Mouse (Mus musculus) hindbrain, embryonic 16.5 days (tissue): Measurements from ENCODE around the gene Ccdc152. TPM values are rescaled to one million over a fixed set of nuclear protein-coding genes. Genes with fewer than 3 reads are reported as not detected.

ENCODE experiments used
- ATAC-seq: fragments of 200-750 bp; cut with Nextera tagmentation; 2 replicates; pipeline ENCODE4 v1.8.0; 2017; ENCODE audit warnings: moderate TSS enrichment, moderate library complexity
- H3K27ac ChIP-seq: fragments of 300-500 bp; sonication (generic); 2 replicates; pipeline ENCODE4 v1.5.1; 2014; ENCODE audit warnings: low read depth, mild to moderate bottlenecking, control low read depth, low read length, moderate library complexity
- H3K27me3 ChIP-seq: fragments of 300-500 bp; sonication (generic); replicated peaks from 2 replicates; pipeline ENCODE4 v1.6.1; 2014; ENCODE audit warnings: low read length; ENCODE audit not compliant: control insufficient read depth, insufficient read depth
- H3K36me3 ChIP-seq: fragments of 300-500 bp; sonication (generic); 2 replicates; pipeline ENCODE4 v1.6.1; 2014; ENCODE audit warnings: mild to moderate bottlenecking, low read length, moderate library complexity, mixed read lengths; ENCODE audit not compliant: control insufficient read depth, insufficient read depth
- H3K4me1 ChIP-seq: fragments of 300-500 bp; sonication (generic); 2 replicates; pipeline ENCODE4 v1.6.1; 2014; ENCODE audit warnings: low read depth, low read length; ENCODE audit not compliant: control insufficient read depth, insufficient read depth
- H3K4me2 ChIP-seq: fragments of 300-500 bp; sonication (generic); 2 replicates; pipeline ENCODE4 v1.6.1; 2014; ENCODE audit warnings: mild to moderate bottlenecking, low read length, control low read depth, moderate library complexity
- H3K4me3 ChIP-seq: fragments of 300-500 bp; sonication (generic); 2 replicates; pipeline ENCODE4 v1.5.1; 2014; ENCODE audit warnings: mild to moderate bottlenecking, low read length, control low read depth, moderate library complexity
- H3K9ac ChIP-seq: fragments of 300-500 bp; sonication (generic); 2 replicates; pipeline ENCODE4 v1.6.1; 2014; ENCODE audit warnings: low read depth, mild to moderate bottlenecking, control low read depth, low read length, moderate library complexity
- H3K9me3 ChIP-seq: fragments of 300-500 bp; sonication (generic); 2 replicates; pipeline ENCODE4 v1.6.1; 2014; ENCODE audit warnings: mild to moderate bottlenecking, low read length, moderate library complexity; ENCODE audit not compliant: control insufficient read depth
- WGBS: fragments of 180-500 bp; shearing (Covaris S2); extraction: QIAGEN DNeasy Blood & Tissue Kit; methylation state at CpG from one replicate; pipeline ENCODE4 v1.1.7; 2014; 5-methylcytosine and 5-hydroxymethylcytosine counted together
- polyA plus RNA-seq: library from polyadenylated mRNA; unstranded; fragments of >200 nt; fragmentation: Nextera tagmentation; extraction: Ambion mirVana; gene quantifications from 2 replicates; pipeline ENCODE4 v1.2.1, GENCODE M21; 2015

Gene Ccdc152
- polyA plus RNA-seq, 1 experiment from 2014 or later = 0.25 TPM

GRCm38 (mm10) chr15:3286032-3286431, 17.3 kb downstream of the Ccdc152 start:
- no peak overlapping the region for H3K4me3 ChIP-seq
- H3K27me3 ChIP-seq = no peaks in the 10 kb centered on the region
- H3K9me3 ChIP-seq = no peaks in the 10 kb centered on the region
- H3K9ac ChIP-seq = no peak overlapping the region
- no peak overlapping the region for H3K4me2 ChIP-seq
- no peaks in the 10 kb centered on the region for H3K36me3 ChIP-seq
- H3K4me1 ChIP-seq = no peaks in the 10 kb centered on the region
- no peak overlapping the region for H3K27ac ChIP-seq
- no peak for ATAC-seq

- no peak overlapping the region for H3K4me2 ChIP-seq
- no peaks in the 10 kb centered on the region for H3K4me1 ChIP-seq
- ATAC-seq = no peak
- no peak overlapping the region for H3K27ac ChIP-seq
- H3K4me3 ChIP-seq = no peak overlapping the region
- no peaks in the 10 kb centered on the region for H3K27me3 ChIP-seq
- H3K9me3 ChIP-seq = no peaks in the 10 kb centered on the region
- no peak overlapping the region for H3K9ac ChIP-seq
- no peaks in the 10 kb centered on the region; the same call in 1 of the 2 replicates for H3K36me3 ChIP-seq
- WGBS = 60% methylated on average over 1 of the region's 1 CpGs
Measured at GRCm38 (mm10) chr15:3281737-3282136, 21.6 kb downstream of the Ccdc152 start.

DNA sequence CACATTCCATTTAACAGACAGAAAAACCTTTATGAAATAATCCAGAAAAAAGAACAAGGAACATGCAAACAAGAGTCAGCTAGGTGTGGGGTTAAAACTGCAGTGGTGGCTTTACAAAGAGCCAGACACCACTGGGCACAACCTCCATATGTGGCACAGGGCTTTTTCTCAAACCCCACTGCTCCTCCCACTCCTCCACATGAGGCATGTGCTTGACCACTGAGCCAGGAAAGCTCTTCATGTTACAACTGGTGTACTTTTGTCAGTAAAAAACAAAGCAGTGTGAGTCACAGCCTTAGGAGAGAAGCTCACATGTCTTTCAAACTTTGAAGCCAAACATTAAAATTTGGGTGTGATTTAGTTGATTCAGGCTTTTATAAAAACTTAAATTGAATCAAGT, 22.1 kb downstream of the Ccdc152 start:
- H3K27ac ChIP-seq = no peak overlapping the region
- no peak for ATAC-seq

DNA sequence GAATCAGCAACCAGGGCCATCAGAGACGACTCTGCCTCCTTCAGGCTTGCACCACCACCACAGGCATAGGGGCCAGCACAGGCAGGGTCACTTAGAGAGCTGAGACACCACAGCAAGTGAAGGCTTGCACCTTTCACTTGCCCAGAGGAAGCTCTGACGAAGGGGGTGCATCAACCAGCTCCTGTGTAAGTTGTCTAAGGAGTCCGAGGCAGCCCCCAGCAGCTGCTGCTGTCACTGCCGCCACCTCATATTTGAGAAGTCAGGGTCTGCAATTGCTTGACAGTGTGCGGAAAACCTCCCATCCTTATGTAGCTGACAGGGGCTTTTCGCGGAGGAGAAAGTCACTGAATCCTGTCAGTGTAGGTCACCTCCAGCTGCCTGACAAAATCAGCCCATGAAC, 24.1 kb downstream of the Ccdc152 start:
- Histone ChIP-seq H3K4me3 (no peak overlapping the region), H3K27ac (no peak overlapping the region), H3K4me1 (no peaks in the 10 kb centered on the region), H3K27me3 (no peaks in the 10 kb centered on the region), H3K9ac (no peak overlapping the region), H3K4me2 (no peak overlapping the region), H3K9me3 (no peaks in the 10 kb centered on the region), H3K36me3 (no peaks in the 10 kb centered on the region; the same call in 1 of the 2 replicates)
- no peak for ATAC-seq
- 83% methylated on average over 7 of the region's 7 CpGs for WGBS

More for the DNA sequence above, 22.1 kb downstream of the Ccdc152 start:
- Histone ChIP-seq H3K9ac (no peak overlapping the region), H3K27me3 (no peaks in the 10 kb centered on the region), H3K9me3 (no peaks in the 10 kb centered on the region), H3K36me3 (no peaks in the 10 kb centered on the region; the same call in 1 of the 2 replicates), H3K4me2 (no peak overlapping the region), H3K4me1 (no peaks in the 10 kb centered on the region), H3K4me3 (no peak overlapping the region)

DNA sequence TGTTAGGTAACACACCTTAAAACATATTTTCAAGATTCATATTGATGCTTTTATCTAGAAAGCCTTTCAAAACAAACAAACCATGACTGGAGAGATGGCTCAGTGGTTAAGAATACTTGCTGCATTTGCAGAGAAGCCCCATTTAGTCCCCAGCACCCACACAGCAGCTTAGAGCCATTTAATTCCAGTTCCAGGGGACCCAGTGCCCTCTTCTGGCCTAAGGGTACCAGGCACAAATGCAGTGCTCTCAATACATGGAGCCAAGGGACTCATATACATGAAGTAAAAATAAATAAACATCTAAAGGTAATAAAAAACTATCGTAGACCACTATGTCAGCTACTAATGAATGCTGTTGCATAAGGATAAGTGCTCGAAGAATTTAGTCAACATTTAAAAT, 25.9 kb downstream of the Ccdc152 start:
- no peaks in the 10 kb centered on the region for H3K9me3 ChIP-seq

DNA sequence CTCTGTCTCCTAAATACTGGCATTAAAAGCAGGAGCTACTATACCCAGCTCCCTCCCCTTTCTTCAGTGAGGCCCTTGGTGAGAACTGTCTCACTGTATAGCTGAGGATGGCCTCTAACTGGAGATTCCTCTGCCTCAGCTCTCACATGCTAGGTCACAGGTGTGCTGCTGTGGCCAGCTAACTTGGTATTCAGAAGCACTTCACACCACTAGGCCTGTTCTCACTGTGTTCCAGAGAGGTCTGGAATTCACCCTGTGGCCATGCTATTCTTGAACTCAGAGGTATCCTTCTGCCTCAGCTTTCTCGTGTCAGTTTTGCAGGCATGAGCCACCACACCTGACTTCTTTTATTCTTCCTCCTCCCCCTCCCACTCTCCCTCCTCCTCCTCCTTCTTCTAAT, 30.1 kb downstream of the Ccdc152 start:
- WGBS = 68% methylated on average over 1 of the region's 1 CpGs
- H3K4me2 ChIP-seq = peak overlapping the region; percentile 14; the same call in 1 of the 2 replicates
- no peak for ATAC-seq
- H3K36me3 ChIP-seq = no peaks in the 10 kb centered on the region; the same call in 1 of the 2 replicates
- H3K4me3 ChIP-seq = no peak overlapping the region
- no peaks in the 10 kb centered on the region for H3K27me3 ChIP-seq
- H3K4me1 ChIP-seq = no peaks in the 10 kb centered on the region; the same call in 1 of the 2 replicates
- H3K9ac ChIP-seq = no peak overlapping the region
- no peak overlapping the region for H3K27ac ChIP-seq
- no peaks in the 10 kb centered on the region for H3K9me3 ChIP-seq

More for the DNA sequence above, 25.9 kb downstream of the Ccdc152 start:
- no peak overlapping the region for H3K27ac ChIP-seq
- no peaks in the 10 kb centered on the region; the same call in 1 of the 2 replicates for H3K36me3 ChIP-seq
- H3K4me3 ChIP-seq = no peak overlapping the region
- no peak overlapping the region for H3K4me2 ChIP-seq
- no peak for ATAC-seq
- H3K4me1 ChIP-seq = no peaks in the 10 kb centered on the region
- H3K27me3 ChIP-seq = no peaks in the 10 kb centered on the region
- WGBS = 96% methylated on average over 2 of the region's 2 CpGs
- no peak overlapping the region for H3K9ac ChIP-seq

DNA sequence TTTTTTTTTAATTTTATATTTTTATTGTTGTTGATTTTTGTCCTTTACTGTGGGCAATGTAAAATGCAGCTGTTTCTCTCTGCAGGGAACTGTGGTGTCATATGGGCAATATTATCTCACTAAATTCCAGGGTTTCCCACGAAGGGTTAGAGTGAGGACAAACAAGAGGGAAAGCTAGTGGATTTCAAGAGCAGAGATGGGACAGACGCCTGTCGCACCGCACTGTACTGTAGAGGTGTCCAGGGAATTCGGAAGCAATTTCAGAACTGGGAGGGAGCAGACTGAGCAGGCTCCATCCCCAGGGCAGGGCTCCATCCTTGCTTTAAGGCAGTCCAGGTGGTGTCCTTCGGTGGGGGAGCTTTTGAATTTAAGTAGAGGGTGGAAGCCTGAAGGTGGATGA, 32.1 kb downstream of the Ccdc152 start:
- Histone ChIP-seq H3K4me2 (peak overlapping the region; percentile 45), H3K27me3 (no peaks in the 10 kb centered on the region), H3K9ac (peak overlapping the region; percentile 46), H3K27ac (0 out of 2 replicates have a peak overlapping the region, but pooled peaks have one; percentile 31), H3K36me3 (no peaks in the 10 kb centered on the region), H3K4me3 (peak overlapping the region; percentile 37), H3K4me1 (no peaks in the 10 kb centered on the region; the same call in 1 of the 2 replicates), H3K9me3 (no peaks in the 10 kb centered on the region)
- no peak for ATAC-seq
- 35% methylated on average over 6 of the region's 6 CpGs for WGBS

- H3K9me3 ChIP-seq = no peaks in the 10 kb centered on the region
- peak; percentile 82 for ATAC-seq
- H3K4me1 ChIP-seq = no peaks in the 10 kb centered on the region; the same call in 1 of the 2 replicates
- H3K9ac ChIP-seq = peak overlapping the region; percentile 47
- peak overlapping the region; percentile 52 for H3K4me2 ChIP-seq
- peak overlapping the region; percentile 37 for H3K4me3 ChIP-seq
- peak overlapping the region; percentile 57 for H3K27ac ChIP-seq
- WGBS = 2% methylated on average over 12 of the region's 12 CpGs
- no peaks in the 10 kb centered on the region for H3K36me3 ChIP-seq
- no peaks in the 10 kb centered on the region for H3K27me3 ChIP-seq
Measured at GRCm38 (mm10) chr15:3270646-3271077, 32.7 kb downstream of the Ccdc152 start.

GRCm38 (mm10) chr15:3269996-3270645, 33.2 kb downstream of the Ccdc152 start:
- no peaks in the 10 kb centered on the region; the same call in 1 of the 2 replicates for H3K4me1 ChIP-seq
- H3K9me3 ChIP-seq = no peaks in the 10 kb centered on the region
- H3K27me3 ChIP-seq = no peaks in the 10 kb centered on the region
- H3K4me3 ChIP-seq = peak overlapping the region; percentile 37; the same call in 1 of the 2 replicates
- peak; percentile 67 for ATAC-seq
- H3K36me3 ChIP-seq = no peaks in the 10 kb centered on the region
- H3K27ac ChIP-seq = peak overlapping the region; percentile 34; the same call in 1 of the 2 replicates
- no peak overlapping the region; the same call in 1 of the 2 replicates for H3K9ac ChIP-seq
- peak overlapping the region; percentile 52 for H3K4me2 ChIP-seq
- WGBS = 13% methylated on average over 6 of the region's 6 CpGs
